14 mouse cellular contexts compared by ENCODE assay signal in genomic region chr16:11297700-11298099, GRCm38 (mm10). TPM values are rescaled to one million over a fixed set of nuclear protein-coding genes. Genes with fewer than 3 reads are reported as not detected.
A peak's percentile ranks its signal among the peaks of the same experiment; 100 is the strongest.
DNase-seq lines count a peak whose midpoint lies in the region; ATAC-seq and TF ChIP-seq lines count a peak whose summit lies in the region.
"Not testable (repeated sequence)": the region's sequence is repeated elsewhere in the genome, so short reads cannot be mapped to it uniquely, and the experiment has no call there.
"Had no signal": no experiment of that assay in that cellular context is flagged by ENCODE, and none has a peak within 500 bp of the region (broad histone marks: within the 10 kb centered on the region; RNA-seq: fewer than 3 reads in every experiment).

No protein-coding gene starts in this region.

- H3K9me3 ChIP-seq in forebrain, postnatal 0 days (ENCODE audit: low read length), result not testable (repeated sequence)

- H3K9ac ChIP-seq in forebrain, postnatal 0 days, result not testable (repeated sequence)

- TF ChIP-seq POLR2A in bone marrow macrophage, adult 2 months (IDR thresholded peaks at IDR 0.05; ENCODE audit: borderline replicate concordance, low read depth, low read length), result not testable (repeated sequence)

- not testable (repeated sequence) for H3K4me1 ChIP-seq in bone marrow macrophage, adult 2 months (ENCODE audit: control insufficient read depth, insufficient read depth, low read length); forebrain, postnatal 0 days (ENCODE audit: insufficient read depth)

- 0 out of 2 replicates have a peak, but pooled peaks have one; percentile 10 for TF ChIP-seq CTCF in bone marrow macrophage, adult 2 months (IDR thresholded peaks at IDR 0.05; ENCODE audit: low read depth, low read length)
- peak; percentile 28; the same call in 1 of the 2 replicates for TF ChIP-seq CTCF in forebrain, postnatal 0 days (IDR thresholded peaks at IDR 0.05; ENCODE audit: low read depth)

- ATAC-seq in forebrain, postnatal 0 days, result not testable (repeated sequence)

- peak; percentile 47 for DNase-seq in CD4-positive, CD25-positive, alpha-beta regulatory T cell, adult 2 months (ENCODE audit: low read depth, low spot score)
- peak; percentile 76 for DNase-seq in R1 (ENCODE audit: low read depth, low spot score)
- DNase-seq in forebrain, postnatal 0 days, result not testable (repeated sequence)
- DNase-seq in kidney, adult 11 months, result peak; percentile 21
- peak; percentile 14 to 17 for DNase-seq in layer of hippocampus, postnatal 10 days (ENCODE audit: low spot score in 2 of 2)
- peak; percentile 27 for DNase-seq in lung, postnatal 10 days
- DNase-seq in splenic B cell, adult 2 months (ENCODE audit: low read depth, low spot score), result peak; percentile 33

- not testable (repeated sequence) for H3K27me3 ChIP-seq in forebrain, postnatal 0 days (ENCODE audit: insufficient read depth, low read length); splenic B cell, adult 2 months (ENCODE audit: control insufficient read depth, insufficient read depth, low read length, poor library complexity, severe bottlenecking)

- not testable (repeated sequence) for H3K4me3 ChIP-seq in bone marrow macrophage, adult 2 months (ENCODE audit: insufficient read depth, low read length); forebrain, postnatal 0 days (ENCODE audit: low read depth, low read length)

- not testable (repeated sequence) for H3K27ac ChIP-seq in bone marrow macrophage, adult 2 months (ENCODE audit: insufficient read depth, low read depth, low read length); forebrain, postnatal 0 days (ENCODE audit: low read depth, low read length)

- H3K4me2 ChIP-seq in forebrain, postnatal 0 days (ENCODE audit: low read depth), result not testable (repeated sequence)

- not testable (repeated sequence) for H3K36me3 ChIP-seq in forebrain, postnatal 0 days (ENCODE audit: insufficient read depth); splenic B cell, adult 2 months (ENCODE audit: control insufficient read depth, insufficient read depth, low read length, poor library complexity, severe bottlenecking)

- WGBS in forebrain, postnatal 0 days, result 75% methylated on average over 1 of the region's 1 CpGs

RNA-seq across cellular contexts. Expression of gene Tnfrsf17, which starts 15.9 kb away (rescaled TPM):
- polyA plus RNA-seq in bone marrow macrophage, adult 2 months (2012; ENCODE audit: insufficient read depth, insufficient read length, missing spikeins), result 1.1 and 1.3 TPM in 2 replicates
- total RNA-seq in forebrain, postnatal 0 days (2014; rRNA removed), result not detected in 2 replicates
- 0.18 and 0.19 TPM in 2 replicates for polyA plus RNA-seq in forebrain, postnatal 0 days (2015; fragmentation: Nextera tagmentation; extraction: Ambion mirVana)
- not detected for total RNA-seq in layer of hippocampus, postnatal 10 days (2021)
- total RNA-seq: gastrocnemius, postnatal 4 days; left cerebral cortex, postnatal 4 days had no signal
- polyA plus RNA-seq: embryonic facial prominence, embryonic 15.5 days; heart, embryonic 16.5 days; inflammation-experienced regulatory T-cells, adult 6 months; midbrain, embryonic 14.5 days had no signal

RNA-seq across cellular contexts. Expression of gene Snx29, which starts 25.0 kb away (rescaled TPM):
- polyA plus RNA-seq in bone marrow macrophage, adult 2 months (2012; ENCODE audit: insufficient read depth, insufficient read length, missing spikeins), result 24.3 and 27.7 TPM in 2 replicates
- total RNA-seq in forebrain, postnatal 0 days (2014; rRNA removed), result 17.7 and 20.6 TPM in 2 replicates
- polyA plus RNA-seq in forebrain, postnatal 0 days (2015; fragmentation: Nextera tagmentation; extraction: Ambion mirVana), result 2.2 and 5.8 TPM in 2 replicates
- 10 to 100 TPM; 33.1 to 33.4 TPM for total RNA-seq in layer of hippocampus, postnatal 10 days (2021)

RNA-seq across cellular contexts. Expression of gene Gspt1, which starts 43.6 kb away (rescaled TPM):
- 91.6 and 98.7 TPM in 2 replicates for polyA plus RNA-seq in bone marrow macrophage, adult 2 months (2012; ENCODE audit: insufficient read depth, insufficient read length, missing spikeins)
- 70.2 and 74.7 TPM in 2 replicates for total RNA-seq in forebrain, postnatal 0 days (2014; rRNA removed)
- polyA plus RNA-seq in forebrain, postnatal 0 days (2015; fragmentation: Nextera tagmentation; extraction: Ambion mirVana), result 37.8 and 46.9 TPM in 2 replicates
- 100 to 1,000 TPM; 101 to 107 TPM for total RNA-seq in layer of hippocampus, postnatal 10 days (2021)
